Mouse (Mus musculus) left cerebral cortex, postnatal 25 days (tissue): ENCODE results near the gene Aspdh. TPM values are rescaled to one million over a fixed set of nuclear protein-coding genes. Genes with fewer than 3 reads are reported as not detected.

Experiments
- DNase-seq, 2 experiments: peaks; one replicate each; pipeline ENCODE4 v3.0.0; 2022; ENCODE audit warnings: low spot score in 2 of 2, mixed read lengths in 1 of 2
- intact Hi-C: fragments of 180-260 bp; cut with DNase I; formaldehyde crosslinking; loops from one replicate; pipeline ENCODE4 v1.15.1; 2025
- total RNA-seq, 2 experiments: library from RNA; stranded (reverse); gene quantifications; 2 replicates each; pipeline ENCODE4 v1.2.3; 2021

Aspdh gene
- 10 to 100 TPM in 1 of 2 experiments, 1 to 10 TPM in 1; 9.6 to 10.1 TPM for total RNA-seq

GRCm38 (mm10) chr7:44465111-44465510 is at the start of gene Aspdh:
Aspdh (plus strand) TSS chr7:44465391.
- no peak for DNase-seq
- intact Hi-C loops = no loop called here

GRCm38 (mm10) chr7:44427666-44428065 is 37.5 kb upstream of the Aspdh start:
- intact Hi-C loops = no loop called here
- DNase-seq = no peak

- DNase-seq = peak in 1 of 2 experiments; percentile 60
- intact Hi-C loops = no loop called here
Measured at GRCm38 (mm10) chr7:44428171-44428950, 36.8 kb upstream of the Aspdh start.

- peak; percentile 85 to 86 for DNase-seq
- intact Hi-C loops = loop anchor here (1.0 kb wide), 1 partner anchor 12 kb away; no protein-coding TSS in a partner anchor
Measured at GRCm38 (mm10) chr7:44428968-44429521, 36.1 kb upstream of the Aspdh start, which contains the start of gene Lrrc4b. Lrrc4b (plus strand) TSS chr7:44429018.

- intact Hi-C loops = loop anchor here (1.0 kb wide), 1 partner anchor 11 kb away; no protein-coding TSS in a partner anchor
Measured at GRCm38 (mm10) chr7:44429534-44430488, 35.4 kb upstream of the Aspdh start.

GRCm38 (mm10) chr7:44432550-44432949 is 32.6 kb upstream of the Aspdh start:
- DNase-seq = peak in 1 of 2 experiments; percentile 65

More at GRCm38 (mm10) chr7:44429534-44430488, 35.4 kb upstream of the Aspdh start:
- DNase-seq = peak; percentile 60 to 71

GRCm38 (mm10) chr7:44433371-44433770 is 31.8 kb upstream of the Aspdh start:
- DNase-seq = no peak
- intact Hi-C loops = no loop called here

More at GRCm38 (mm10) chr7:44432550-44432949, 32.6 kb upstream of the Aspdh start:
- intact Hi-C loops = no loop called here

- no peak for DNase-seq
- intact Hi-C loops = no loop called here
Measured at GRCm38 (mm10) chr7:44434089-44434488, 31.1 kb upstream of the Aspdh start.

- no peak for DNase-seq
- intact Hi-C loops = no loop called here
Measured at GRCm38 (mm10) chr7:44435796-44436195, 29.4 kb upstream of the Aspdh start.

GRCm38 (mm10) chr7:44436267-44436666 is 28.9 kb upstream of the Aspdh start:
- intact Hi-C loops = no loop called here
- no peak for DNase-seq

- intact Hi-C loops = no loop called here
- no peak for DNase-seq
Measured at GRCm38 (mm10) chr7:44437188-44437587, 28.0 kb upstream of the Aspdh start.

- DNase-seq = no peak
- intact Hi-C loops = no loop called here
Measured at GRCm38 (mm10) chr7:44437933-44438332, 27.3 kb upstream of the Aspdh start.

- intact Hi-C loops = no loop called here
- no peak for DNase-seq
Measured at GRCm38 (mm10) chr7:44439696-44440095, 25.5 kb upstream of the Aspdh start.

- intact Hi-C loops = no loop called here
- no peak for DNase-seq
Measured at GRCm38 (mm10) chr7:44440479-44440878, 24.7 kb upstream of the Aspdh start.

- intact Hi-C loops = loop anchor here (1.0 kb wide), 1 partner anchor 12 kb away; the partner anchor contains the start of gene Lrrc4b
- no peak for DNase-seq
Measured at GRCm38 (mm10) chr7:44441180-44441579, 24.0 kb upstream of the Aspdh start.

GRCm38 (mm10) chr7:44441648-44442109 is 23.5 kb upstream of the Aspdh start:
- DNase-seq = peak; percentile 71 to 78
- intact Hi-C loops = loop anchor here (1.0 to 2.0 kb wide), 2 partner anchors 12 to 41 kb away; partner anchors contain the start of gene Lrrc4b

GRCm38 (mm10) chr7:44442407-44442821 is 22.8 kb upstream of the Aspdh start:
- intact Hi-C loops = loop anchor here (2.0 kb wide), 1 partner anchor 42 kb away; no protein-coding TSS in a partner anchor
- no peak for DNase-seq

GRCm38 (mm10) chr7:44443268-44444173 is 21.7 kb upstream of the Aspdh start:
- intact Hi-C loops = loop anchor here (2.0 kb wide), 2 partner anchors 19 to 43 kb away; no protein-coding TSS in a partner anchor
- no peak for DNase-seq
